Comparison of ENCODE assay signal across 8 mouse cellular contexts in genomic region chr8:11362278-11363214, GRCm38 (mm10). TPM values are rescaled to one million over a fixed set of nuclear protein-coding genes. Genes with fewer than 3 reads are reported as not detected.
DNase-seq lines count a peak whose midpoint lies in the region; ATAC-seq and TF ChIP-seq lines count a peak whose summit lies in the region.

No protein-coding gene starts in this region.

- H3K4me1 ChIP-seq in heart, adult 2 months (ENCODE audit: control insufficient read depth, insufficient read depth, low read length): peaks cover 35% of the 10 kb centered on the region
- peaks cover 9% of the 10 kb centered on the region for H3K4me1 ChIP-seq in forebrain, embryonic 14.5 days (ENCODE audit: control insufficient read depth, insufficient read depth, low read length)
- H3K4me1 ChIP-seq in kidney, embryonic 14.5 days (ENCODE audit: control insufficient read depth, insufficient read depth, low read length): peaks cover 47% of the 10 kb centered on the region
- H3K4me1 ChIP-seq in neural tube, embryonic 11.5 days (ENCODE audit: control insufficient read depth, insufficient read depth, low read length): peaks cover 27% of the 10 kb centered on the region

- 0 out of 2 replicates have a peak overlapping the region, but pooled peaks have one; percentile 10 for H3K4me2 ChIP-seq in forebrain, embryonic 14.5 days (ENCODE audit: low read length)
- peak overlapping the region; percentile 29 for H3K4me2 ChIP-seq in kidney, embryonic 14.5 days (replicated peaks; ENCODE audit: low read depth, low read length)
- no peak overlapping the region for H3K4me2 ChIP-seq in neural tube, embryonic 11.5 days (ENCODE audit: low read depth)

- H3K27me3 ChIP-seq in heart, adult 2 months (ENCODE audit: control insufficient read depth, insufficient read depth, low read length): no peaks in the 10 kb centered on the region
- no peaks in the 10 kb centered on the region for H3K27me3 ChIP-seq in forebrain, embryonic 14.5 days (replicated peaks; ENCODE audit: control insufficient read depth, insufficient read depth, low read length)
- H3K27me3 ChIP-seq in kidney, embryonic 14.5 days (ENCODE audit: control insufficient read depth, insufficient read depth, low read length): no peaks in the 10 kb centered on the region
- no peaks in the 10 kb centered on the region for H3K27me3 ChIP-seq in neural tube, embryonic 11.5 days (ENCODE audit: control insufficient read depth, insufficient read depth, low read length)

- H3K27ac ChIP-seq in heart, adult 2 months: peak overlapping the region; percentile 66
- peak overlapping the region; percentile 11; the same call in 1 of the 2 replicates for H3K27ac ChIP-seq in forebrain, embryonic 14.5 days (ENCODE audit: low read depth, low read length)
- H3K27ac ChIP-seq in kidney, embryonic 14.5 days (ENCODE audit: low read depth, low read length): peak overlapping the region; percentile 89
- H3K27ac ChIP-seq in neural tube, embryonic 11.5 days (ENCODE audit: low read depth, low read length): peak overlapping the region; percentile 64

- H3K36me3 ChIP-seq in heart, adult 2 months (ENCODE audit: control insufficient read depth, insufficient read depth, low read length): peaks cover 40% of the 10 kb centered on the region
- H3K36me3 ChIP-seq in forebrain, embryonic 14.5 days (ENCODE audit: control insufficient read depth, insufficient read depth, low read length): no peaks in the 10 kb centered on the region
- no peaks in the 10 kb centered on the region for H3K36me3 ChIP-seq in kidney, embryonic 14.5 days (ENCODE audit: control insufficient read depth, insufficient read depth, low read length)
- no peaks in the 10 kb centered on the region for H3K36me3 ChIP-seq in neural tube, embryonic 11.5 days (ENCODE audit: control insufficient read depth, insufficient read depth, low read length)

- TF ChIP-seq POLR2A in heart, adult 2 months (IDR thresholded peaks at IDR 0.05; ENCODE audit: insufficient read depth, low read depth, low read length): no peak

- ATAC-seq in forebrain, embryonic 14.5 days: peak; percentile 58; the same call in 1 of the 2 replicates
- peak; percentile 58 for ATAC-seq in kidney, embryonic 14.5 days (ENCODE audit: low FRiP score, low TSS enrichment)
- no peak for ATAC-seq in neural tube, embryonic 11.5 days (ENCODE audit: insufficient read depth, low FRiP score, low TSS enrichment)

- H3K9ac ChIP-seq in heart, adult 2 months (ENCODE audit: low read depth, low read length): no peak overlapping the region
- no peak overlapping the region for H3K9ac ChIP-seq in forebrain, embryonic 14.5 days (ENCODE audit: low read length)
- peak overlapping the region; percentile 23; the same call in 1 of the 2 replicates for H3K9ac ChIP-seq in kidney, embryonic 14.5 days (ENCODE audit: low read depth, low read length)
- H3K9ac ChIP-seq in neural tube, embryonic 11.5 days (ENCODE audit: low read length): peak overlapping the region; percentile 9

- intact Hi-C loops in heart, adult 2 months (cut with DNase I): loop anchor here (2.0 kb wide), 1 partner anchor 16 kb away; no protein-coding TSS in a partner anchor
- intact Hi-C loops in heart, postnatal 36 days (cut with DNase I): no loop called here

- no peak overlapping the region for H3K4me3 ChIP-seq in heart, adult 2 months
- no peak overlapping the region for H3K4me3 ChIP-seq in forebrain, embryonic 14.5 days (ENCODE audit: low read depth, low read length)
- no peak overlapping the region for H3K4me3 ChIP-seq in kidney, embryonic 14.5 days (ENCODE audit: low read length)
- no peak overlapping the region for H3K4me3 ChIP-seq in neural tube, embryonic 11.5 days (ENCODE audit: low read depth, low read length)

- H3K79me2 ChIP-seq in heart, adult 2 months (replicated peaks; ENCODE audit: control insufficient read depth, insufficient read depth, low read length): no peaks in the 10 kb centered on the region

- no peak for TF ChIP-seq EP300 in heart, adult 2 months (IDR thresholded peaks at IDR 0.05; ENCODE audit: insufficient read depth, low read depth, low read length)

- no peak for DNase-seq in heart, adult 2 months
- DNase-seq in heart, postnatal 36 days: no peak
- DNase-seq in forebrain, embryonic 14.5 days (ENCODE audit: low spot score): peak; percentile 54
- peak; percentile 60 for DNase-seq in neural tube, embryonic 11.5 days (ENCODE audit: low spot score)
- no peak for DNase-seq in adrenal gland, adult 2 months
- DNase-seq in thymus, postnatal 10 days (ENCODE audit: low spot score in 2 of 2): no peak
- no peak for DNase-seq in urinary bladder, adult 2 months (ENCODE audit: low spot score)

- WGBS in heart, adult 2 months: 40% methylated on average over 17 of the region's 17 CpGs
- 5% methylated on average over 17 of the region's 17 CpGs for WGBS in forebrain, embryonic 14.5 days
- 13% methylated on average over 17 of the region's 17 CpGs for WGBS in kidney, embryonic 14.5 days
- 8% methylated on average over 17 of the region's 17 CpGs for WGBS in neural tube, embryonic 11.5 days

- H3K9me3 ChIP-seq in forebrain, embryonic 14.5 days (replicated peaks; ENCODE audit: control insufficient read depth, low read length): no peaks in the 10 kb centered on the region
- no peaks in the 10 kb centered on the region for H3K9me3 ChIP-seq in kidney, embryonic 14.5 days (ENCODE audit: control insufficient read depth, low read length)
- H3K9me3 ChIP-seq in neural tube, embryonic 11.5 days (ENCODE audit: control insufficient read depth, low read length): no peaks in the 10 kb centered on the region

- TF ChIP-seq CTCF in heart, adult 2 months (IDR thresholded peaks at IDR 0.05): no peak

RNA-seq across cellular contexts. Expression of gene Col4a1, which starts 49.9 kb away (rescaled TPM):
- total RNA-seq in heart, adult 2 months (2021): 100 to 1,000 TPM; 221 to 311 TPM
- 258 and 384 TPM in 2 replicates for polyA plus RNA-seq in heart, adult 2 months (2012; rRNA removed)
- 100 to 1,000 TPM; 371 to 526 TPM for total RNA-seq in heart, postnatal 36 days (2021)
- 77.9 and 91.4 TPM in 2 replicates for polyA plus RNA-seq in forebrain, embryonic 14.5 days (2014; fragmentation: Nextera tagmentation; extraction: Ambion mirVana)
- 169 and 322 TPM in 2 replicates for polyA plus RNA-seq in kidney, embryonic 14.5 days (2014; fragmentation: Nextera tagmentation; extraction: Ambion mirVana)
- 125 and 130 TPM in 2 replicates for polyA plus RNA-seq in neural tube, embryonic 11.5 days (2014; fragmentation: Nextera tagmentation; extraction: Ambion mirVana)
- total RNA-seq in adrenal gland, adult 2 months (2021): 100 to 1,000 TPM; 260 to 455 TPM
- polyA plus RNA-seq in adrenal gland, adult 2 months (2012; rRNA removed): 293 and 303 TPM in 2 replicates
- 261 and 385 TPM in 2 replicates for polyA plus RNA-seq in urinary bladder, adult 2 months (2012; rRNA removed)

RNA-seq across cellular contexts. Expression of gene Col4a2, which starts 49.9 kb away (rescaled TPM):
- 100 to 1,000 TPM; 139 to 172 TPM for total RNA-seq in heart, adult 2 months (2021)
- 104 and 139 TPM in 2 replicates for polyA plus RNA-seq in heart, adult 2 months (2012; rRNA removed)
- total RNA-seq in heart, postnatal 36 days (2021): 100 to 1,000 TPM; 228 to 282 TPM
- polyA plus RNA-seq in forebrain, embryonic 14.5 days (2014; fragmentation: Nextera tagmentation; extraction: Ambion mirVana): 19.1 and 27.1 TPM in 2 replicates
- 45.1 and 82.2 TPM in 2 replicates for polyA plus RNA-seq in kidney, embryonic 14.5 days (2014; fragmentation: Nextera tagmentation; extraction: Ambion mirVana)
- 34.9 and 36.2 TPM in 2 replicates for polyA plus RNA-seq in neural tube, embryonic 11.5 days (2014; fragmentation: Nextera tagmentation; extraction: Ambion mirVana)
- total RNA-seq in adrenal gland, adult 2 months (2021): 100 to 1,000 TPM; 127 to 193 TPM
- polyA plus RNA-seq in adrenal gland, adult 2 months (2012; rRNA removed): 114 and 115 TPM in 2 replicates
- 109 and 190 TPM in 2 replicates for polyA plus RNA-seq in urinary bladder, adult 2 months (2012; rRNA removed)

Comparison
In these comparisons a context has a peak if more than half of its experiments do, and no peak if none do; other contexts are left out.
1. DNase-seq: peak in forebrain, embryonic 14.5 days (single experiment) and neural tube, embryonic 11.5 days (single experiment); none in heart, adult 2 months (0 of 2), heart, postnatal 36 days (0 of 2), adrenal gland, adult 2 months (single experiment), thymus, postnatal 10 days (0 of 2) and urinary bladder, adult 2 months (single experiment).
2. H3K27ac ChIP-seq: peak in every context shown above with its lines; median percentile 89 in kidney, embryonic 14.5 days; 66 in heart, adult 2 months; 64 in neural tube, embryonic 11.5 days; 11 in forebrain, embryonic 14.5 days.
3. H3K9ac ChIP-seq: peak in kidney, embryonic 14.5 days (single experiment) and neural tube, embryonic 11.5 days (single experiment); none in heart, adult 2 months (single experiment) and forebrain, embryonic 14.5 days (single experiment).